Mouse (Mus musculus) cerebellum, postnatal 10 days (tissue): ENCODE results near the gene Bin2.

Experiments
- DNase-seq, 2 experiments: peaks; one replicate each; pipeline ENCODE4 v3.0.0; 2021; ENCODE audit warnings: mixed read lengths in 2 of 2

Bin2 gene

GRCm38 (mm10) chr15:100669337-100669736 lies at the start of gene Bin2:
Gene Bin2, minus strand, starts transcription at chr15:100669553.
- no peak for DNase-seq

DNA sequence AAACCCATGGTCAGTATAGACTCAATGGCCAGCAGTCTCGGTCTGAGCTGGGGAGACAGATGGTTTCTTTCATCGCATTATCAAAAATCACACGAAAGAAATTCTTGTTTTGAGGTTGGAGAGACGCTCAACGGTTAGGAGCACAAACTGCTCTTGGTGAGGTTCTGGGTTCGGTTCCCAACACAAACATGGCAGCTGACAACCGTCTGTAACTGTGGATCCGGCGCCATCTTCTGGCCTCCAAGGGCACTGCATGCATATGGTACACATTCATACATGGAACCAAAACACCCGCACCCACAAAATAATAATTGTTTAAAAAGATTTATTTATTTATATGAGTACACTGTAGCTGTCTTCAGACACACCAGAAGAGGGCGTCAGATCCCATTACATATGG lies 49.2 kb upstream of the Bin2 start:
- no peak for DNase-seq

DNA sequence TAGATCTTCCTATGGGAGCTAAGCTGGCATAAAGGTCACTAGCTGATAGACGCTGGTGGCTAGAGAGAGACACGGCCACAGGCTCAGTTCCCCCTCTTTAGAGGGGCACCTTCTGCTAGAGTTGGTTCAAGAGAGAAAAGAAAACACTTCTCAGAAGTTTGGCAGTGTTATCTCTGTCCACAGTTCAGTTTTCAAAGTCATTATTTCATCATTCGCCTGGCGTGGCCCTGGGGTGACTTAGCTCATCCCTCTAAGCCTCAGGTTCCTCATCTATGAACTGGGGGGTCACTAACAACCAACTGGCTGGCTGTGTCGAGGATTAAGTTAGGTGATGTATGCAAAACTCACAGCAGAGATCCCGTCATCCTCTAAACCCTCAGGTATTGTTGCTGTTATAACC lies 48.6 kb upstream of the Bin2 start:
- no peak for DNase-seq

- DNase-seq, result peak in 1 of 2 experiments; percentile 23
These were observed 46.1 kb upstream of the Bin2 start for GRCm38 (mm10) chr15:100715399-100715993.

GRCm38 (mm10) chr15:100714470-100714869 lies 45.1 kb upstream of the Bin2 start:
- no peak for DNase-seq

- DNase-seq, result no peak
These were observed 41.5 kb upstream of the Bin2 start for GRCm38 (mm10) chr15:100710838-100711237.

- no peak for DNase-seq
These were observed 39.2 kb upstream of the Bin2 start for GRCm38 (mm10) chr15:100708433-100709078.

DNA sequence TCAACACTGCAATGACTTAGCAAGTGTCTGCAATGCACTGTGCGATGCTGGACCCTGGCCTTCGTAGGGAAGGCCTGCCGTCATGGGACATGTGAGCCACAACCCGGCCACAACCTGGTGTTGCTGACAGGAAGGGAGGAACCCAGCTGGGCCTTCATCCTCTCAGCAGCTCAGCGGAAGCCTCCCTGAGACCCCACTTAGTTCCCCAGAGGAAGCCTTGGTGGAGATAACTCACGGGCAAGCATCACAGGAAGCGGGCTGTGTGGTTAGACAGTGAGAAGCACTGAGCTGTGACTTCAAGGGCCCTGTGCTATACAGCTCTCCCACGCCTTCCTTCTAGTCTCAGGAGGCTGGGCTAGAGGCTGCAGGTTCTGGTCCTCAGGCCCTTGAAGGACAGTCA lies 36.9 kb upstream of the Bin2 start:
- no peak for DNase-seq

- no peak for DNase-seq
These were observed 36.0 kb upstream of the Bin2 start for GRCm38 (mm10) chr15:100705376-100705775.

DNA sequence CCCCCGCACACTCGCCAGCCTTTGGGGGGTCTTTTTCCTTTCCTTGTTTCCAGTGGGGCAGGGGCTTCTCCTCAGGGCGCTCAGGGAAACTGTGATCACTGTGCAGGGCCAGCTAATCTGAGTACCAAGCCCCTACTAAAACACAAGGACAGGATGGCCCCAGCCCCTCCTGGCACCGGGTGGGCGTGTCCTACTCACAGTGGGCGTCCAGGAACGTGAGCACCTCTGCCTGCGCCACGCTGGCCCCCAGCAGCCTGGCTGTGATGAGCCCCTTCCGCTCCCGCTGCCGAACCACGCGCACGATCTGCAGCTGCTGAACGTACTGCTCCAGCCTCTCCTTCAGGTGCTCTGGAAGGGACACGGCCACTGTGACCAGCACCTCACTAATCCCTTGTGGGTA lies 34.6 kb upstream of the Bin2 start:
- DNase-seq, result no peak

DNA sequence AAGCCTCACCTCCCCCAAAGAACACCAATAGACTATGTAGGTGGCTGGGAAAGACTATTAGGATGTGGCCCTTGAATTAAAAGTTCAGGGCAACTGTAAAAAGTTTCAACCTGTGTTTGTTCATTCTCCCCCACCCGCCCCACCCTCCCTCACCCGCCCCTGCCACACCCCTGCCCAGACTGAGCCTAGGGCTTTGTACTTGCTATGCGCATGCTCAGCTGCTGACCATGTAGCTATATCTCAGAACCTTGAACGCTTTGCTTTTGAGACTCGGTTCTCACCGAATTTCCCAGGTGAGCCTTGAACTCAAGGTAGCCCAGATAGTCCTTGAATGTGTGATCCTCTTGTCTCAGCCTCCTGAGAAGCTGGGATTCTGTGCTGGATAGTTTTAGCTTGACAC lies 32.5 kb upstream of the Bin2 start:
- DNase-seq, result no peak

GRCm38 (mm10) chr15:100701108-100701507 lies 31.8 kb upstream of the Bin2 start:
- no peak for DNase-seq

- no peak for DNase-seq
These were observed 31.1 kb upstream of the Bin2 start for GRCm38 (mm10) chr15:100700424-100700823.

- no peak for DNase-seq
These were observed 30.0 kb upstream of the Bin2 start for GRCm38 (mm10) chr15:100699386-100699785.

- no peak for DNase-seq
These were observed 28.7 kb upstream of the Bin2 start for GRCm38 (mm10) chr15:100698078-100698477.

DNA sequence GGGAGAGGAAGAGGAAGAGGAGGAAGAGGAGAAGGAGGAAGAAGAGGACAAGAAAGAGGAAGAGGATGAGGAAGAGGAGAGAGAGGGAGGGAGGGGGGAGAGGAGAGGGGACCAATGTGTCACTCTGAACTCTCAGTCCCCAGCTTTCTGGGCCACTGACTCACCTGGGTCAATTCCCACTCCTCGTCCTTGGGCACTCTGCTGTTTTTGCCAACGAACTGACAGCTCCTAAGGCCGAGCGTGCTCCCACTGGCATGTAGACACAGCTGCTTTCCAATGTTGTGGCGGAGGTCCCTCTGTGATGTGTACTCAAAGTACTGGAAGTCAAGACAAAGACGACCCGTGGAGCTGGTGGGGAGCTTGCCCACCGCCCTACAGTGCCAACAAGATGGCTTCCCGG lies 25.1 kb upstream of the Bin2 start:
- DNase-seq, result no peak

DNA sequence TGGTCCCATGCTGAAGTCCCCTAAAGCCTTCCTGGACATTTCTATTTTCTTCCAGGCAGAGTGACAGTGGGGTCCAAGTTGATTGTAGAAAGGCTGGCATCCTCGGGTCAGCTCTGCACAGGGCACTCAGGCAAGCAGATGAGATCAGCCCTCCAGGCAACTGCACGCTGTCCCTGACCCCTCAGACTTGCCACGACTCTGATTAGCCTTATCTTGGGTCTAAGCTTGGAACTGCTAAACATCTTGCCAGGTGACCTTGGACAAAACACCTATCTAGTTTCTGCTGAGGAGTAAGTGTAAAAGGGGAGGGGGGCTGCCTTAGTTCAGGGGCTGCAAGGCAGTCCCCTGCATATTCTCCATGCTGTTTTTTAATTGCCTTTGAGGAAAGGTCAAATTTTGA lies 22.6 kb upstream of the Bin2 start:
- no peak for DNase-seq

DNA sequence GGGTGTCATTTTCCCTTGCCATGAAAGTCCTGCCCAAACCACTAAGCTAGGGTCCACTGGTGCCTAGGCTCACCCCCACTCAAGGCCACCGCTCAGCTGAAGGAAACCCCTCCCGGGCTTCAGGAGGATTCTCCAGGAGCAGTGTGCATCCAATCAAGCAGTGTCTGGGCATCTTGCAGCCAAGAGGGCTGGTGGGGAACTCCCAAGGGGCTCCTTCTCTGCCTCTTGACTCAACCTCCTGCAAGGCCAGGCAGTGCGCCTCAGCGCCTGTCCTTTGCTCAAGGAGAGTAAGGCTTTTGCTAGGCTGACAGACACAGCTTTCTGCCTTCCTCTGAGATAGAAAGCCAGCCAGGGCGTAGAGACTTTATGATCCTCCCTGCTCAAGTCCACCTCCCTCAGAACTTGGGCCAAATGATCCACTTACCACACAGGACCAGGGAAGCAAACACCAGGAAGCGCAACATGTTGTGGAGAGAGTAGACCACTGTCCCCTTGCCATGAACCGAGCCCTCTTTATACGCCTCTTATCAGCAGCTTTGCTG lies 18.1 kb upstream of the Bin2 start, which contains the start of gene Cela1:
TSS of gene Cela1 (minus strand) at position 492 of the 542 bp plus-strand sequence.
- no peak for DNase-seq

DNA sequence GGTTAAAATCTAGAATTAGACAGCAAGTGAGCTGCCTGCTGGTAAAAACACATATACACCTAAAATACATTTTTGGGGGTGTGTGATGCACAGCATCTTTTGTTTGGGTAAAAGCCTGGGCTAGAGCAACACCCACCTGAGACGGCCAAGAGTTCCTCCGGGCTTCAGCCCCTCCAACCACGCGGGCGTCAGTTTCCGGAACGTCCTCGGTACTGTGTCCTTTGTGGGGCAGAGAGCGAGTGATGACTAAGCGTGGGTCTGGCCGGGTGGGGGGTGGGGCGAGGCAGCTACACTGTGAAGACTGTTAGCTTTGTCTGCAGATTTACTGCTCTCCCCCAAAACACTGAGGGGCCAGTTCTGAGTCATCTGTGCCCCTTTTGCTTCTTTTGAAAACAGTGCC lies 17.6 kb upstream of the Bin2 start:
- no peak for DNase-seq

GRCm38 (mm10) chr15:100686434-100686833 lies 17.1 kb upstream of the Bin2 start:
- no peak for DNase-seq

DNA sequence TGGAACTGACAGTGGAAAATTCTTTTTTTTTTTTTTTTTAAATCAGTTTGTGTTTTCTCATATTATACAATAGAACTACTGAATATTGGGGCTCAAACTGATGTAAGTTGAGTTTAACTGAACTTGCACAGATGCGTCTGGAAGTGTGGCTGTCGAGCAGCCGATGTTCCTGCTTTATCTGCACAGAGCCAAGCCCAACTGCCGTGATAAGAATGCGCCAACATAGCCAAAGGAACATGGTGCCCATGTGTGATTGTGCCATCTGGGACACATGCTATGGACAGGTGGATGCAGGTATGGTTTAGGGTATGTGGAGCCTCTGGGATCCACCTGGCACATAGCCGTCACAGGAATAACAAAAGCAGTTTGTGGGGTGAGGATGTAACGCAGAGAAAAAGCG lies 16.5 kb upstream of the Bin2 start:
- no peak for DNase-seq

DNA sequence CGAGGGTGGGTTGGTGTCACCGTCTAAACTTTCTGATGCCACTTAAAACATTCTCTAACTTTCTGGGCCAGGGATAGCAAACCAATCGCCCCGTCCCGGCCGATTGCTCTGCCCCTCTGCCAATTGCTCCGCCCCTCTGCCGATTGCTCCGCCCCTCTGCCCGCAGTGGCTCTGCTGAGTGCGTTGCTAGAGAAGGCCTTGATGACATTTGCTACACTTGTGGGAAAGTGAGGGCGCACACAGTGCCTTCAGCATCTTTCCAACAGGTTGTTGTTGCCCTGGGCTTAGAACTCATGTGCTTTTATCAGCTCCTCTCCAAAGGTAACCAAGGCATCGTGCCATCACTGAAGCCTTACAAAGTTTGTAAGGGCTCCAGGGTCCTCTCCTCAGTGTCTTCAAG lies 15.9 kb upstream of the Bin2 start:
- no peak for DNase-seq

GRCm38 (mm10) chr15:100684450-100684849 lies 15.1 kb upstream of the Bin2 start:
- no peak for DNase-seq

- DNase-seq, result peak; percentile 85 to 90
These were observed 13.7 kb upstream of the Bin2 start for GRCm38 (mm10) chr15:100683041-100683440.

DNA sequence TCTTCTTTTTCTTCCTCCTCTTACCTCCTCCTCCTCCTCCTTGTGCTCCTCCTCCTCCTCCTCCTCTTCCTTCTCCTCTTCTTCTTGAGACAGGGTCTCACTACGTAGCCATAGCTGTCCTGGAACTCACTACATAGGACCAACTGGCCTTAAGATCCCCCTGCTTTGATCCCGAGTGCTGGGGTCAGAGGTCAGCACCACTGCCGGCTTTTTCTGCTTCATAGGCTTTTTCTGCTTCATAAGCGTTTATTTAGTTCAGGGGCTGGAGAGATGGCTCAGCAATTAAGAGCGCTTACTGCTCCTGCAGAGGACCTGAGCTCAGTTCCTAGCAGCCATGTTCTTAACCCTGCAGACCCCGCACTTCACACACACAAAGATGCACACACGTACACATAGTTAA lies 12.4 kb upstream of the Bin2 start:
- DNase-seq, result no peak
